Mouse (Mus musculus) erythroid progenitor cell, adult 5-6 weeks (primary cell): Measurements from ENCODE around the gene Ttc17. TPM values are rescaled to one million over a fixed set of nuclear protein-coding genes. Genes with fewer than 3 reads are reported as not detected.

Experiments
- ATAC-seq: replicated peaks from 2 replicates; pipeline ENCODE4 v1.8.0; 2016; ENCODE audit warnings: moderate number of reproducible peaks, mild to moderate bottlenecking, moderate TSS enrichment, inconsistent platforms; ENCODE audit not compliant: poor library complexity, low FRiP score, severe bottlenecking
- total RNA-seq, 2 experiments: library from RNA; stranded (forward) in 1 of 2; stranded (reverse) in 1 of 2; fragments of 150-400 nt in 1 of 2; fragments of 186-747, 209-891 nt in 1 of 2; gene quantifications; 2 replicates each; pipeline versions ENCODE4 v1.2.3 to v1.2.4; 2015 to 2017; ENCODE audit warnings: low replicate concordance in 2 of 2

The Ttc17 gene
- total RNA-seq, 2 experiments from 2014 or later, result 11.3 to 12.4 TPM

- ATAC-seq, result no peak
These were observed 141.8 kb downstream of the Ttc17 start for GRCm38 (mm10) chr2:94264631-94265098.

- no peak for ATAC-seq
These were observed 142.5 kb downstream of the Ttc17 start for GRCm38 (mm10) chr2:94264006-94264405.

- no peak for ATAC-seq
These were observed 143.0 kb downstream of the Ttc17 start for GRCm38 (mm10) chr2:94263530-94263937.

GRCm38 (mm10) chr2:94262917-94263529 lies 143.5 kb downstream of the Ttc17 start:
- ATAC-seq, result no peak

GRCm38 (mm10) chr2:94254102-94254501 lies 152.4 kb downstream of the Ttc17 start:
- ATAC-seq, result no peak; the same call in 1 of the 2 replicates

Other genes with a start within 250 kb of the Ttc17 start
- gene Hsd17b12, start 248.7 kb downstream of the Ttc17 start, total RNA-seq (2015; ENCODE audit: low replicate concordance), result 10.9 and 12.6 TPM in 2 replicates
- 12.6 and 13.3 TPM in 2 replicates for gene Hsd17b12, start 248.7 kb downstream of the Ttc17 start, total RNA-seq (2017; ENCODE audit: low replicate concordance)
- gene Api5, start 31.4 kb upstream of the Ttc17 start, total RNA-seq (2015; ENCODE audit: low replicate concordance), result 73.2 and 98.1 TPM in 2 replicates
- 65.7 and 78.7 TPM in 2 replicates for gene Api5, start 31.4 kb upstream of the Ttc17 start, total RNA-seq (2017; ENCODE audit: low replicate concordance)